Mouse (Mus musculus) liver, embryonic 16.5 days (tissue): ENCODE results near the gene Ppm1h. TPM values are rescaled to one million over a fixed set of nuclear protein-coding genes. Genes with fewer than 3 reads are reported as not detected.

ENCODE experiments used
- ATAC-seq: fragments of 200-750 bp; cut with Nextera tagmentation; 2 replicates; pipeline ENCODE4 v1.8.0; 2017; ENCODE audit warnings: low read depth, mild to moderate bottlenecking, moderate number of reproducible peaks, moderate library complexity
- H3K27ac ChIP-seq: fragments of 300-500 bp; sonication (generic); 2 replicates; pipeline ENCODE4 v1.5.1; 2014; ENCODE audit warnings: mild to moderate bottlenecking, low read length
- H3K27me3 ChIP-seq: fragments of 300-500 bp; sonication (generic); 2 replicates; pipeline ENCODE4 v1.6.1; 2014; ENCODE audit warnings: low read depth, low read length, mixed read lengths; ENCODE audit not compliant: control insufficient read depth, insufficient read depth
- H3K36me3 ChIP-seq: fragments of 300-500 bp; sonication (generic); 2 replicates; pipeline ENCODE4 v1.6.1; 2014; ENCODE audit warnings: mild to moderate bottlenecking; ENCODE audit not compliant: control insufficient read depth, insufficient read depth
- H3K4me1 ChIP-seq: fragments of 300-500 bp; sonication (generic); 2 replicates; pipeline ENCODE4 v1.6.1; 2014; ENCODE audit warnings: low read depth, low read length, mixed read lengths; ENCODE audit not compliant: control insufficient read depth
- H3K4me2 ChIP-seq: fragments of 300-500 bp; sonication (generic); 2 replicates; pipeline ENCODE4 v1.6.1; 2014; ENCODE audit warnings: low read depth, low read length, mixed read lengths
- H3K4me3 ChIP-seq: fragments of 300-500 bp; sonication (generic); 2 replicates; pipeline ENCODE4 v1.5.1; 2014; ENCODE audit warnings: low read depth, mild to moderate bottlenecking, low read length
- H3K9ac ChIP-seq: fragments of 300-500 bp; sonication (generic); 2 replicates; pipeline ENCODE4 v1.6.1; 2014; ENCODE audit warnings: low read depth, low read length
- H3K9me3 ChIP-seq: fragments of 300-500 bp; sonication (generic); replicated peaks from 2 replicates; pipeline ENCODE4 v1.6.1; 2016; ENCODE audit warnings: low read length; ENCODE audit not compliant: control insufficient read depth
- WGBS: fragments of 180-500 bp; shearing (Covaris S2); extraction: QIAGEN DNeasy Blood & Tissue Kit; methylation state at CpG from one replicate; pipeline ENCODE4 v1.1.7; 2014; ENCODE audit not compliant: insufficient replicate concordance; 5-methylcytosine and 5-hydroxymethylcytosine counted together
- polyA plus RNA-seq: library from polyadenylated mRNA; unstranded; fragments of >200 nt; fragmentation: Nextera tagmentation; extraction: Ambion mirVana; gene quantifications from 2 replicates; pipeline ENCODE4 v1.2.1, GENCODE M21; 2015

Gene Ppm1h
- polyA plus RNA-seq, 1 experiment from 2014 or later: 2.7 TPM

GRCm38 (mm10) chr10:122966421-122966820 lies 287.9 kb downstream of the Ppm1h start:
- Histone ChIP-seq H3K4me2 (no peak overlapping the region), H3K27ac (no peak overlapping the region), H3K4me1 (no peaks in the 10 kb centered on the region), H3K4me3 (no peak overlapping the region), H3K36me3 (no peaks in the 10 kb centered on the region), H3K9ac (no peak overlapping the region), H3K27me3 (no peaks in the 10 kb centered on the region), H3K9me3 (no peaks in the 10 kb centered on the region)
- 53% methylated on average over 7 of the region's 7 CpGs for WGBS
- ATAC-seq: no peak

GRCm38 (mm10) chr10:122970188-122970587 lies 291.6 kb downstream of the Ppm1h start:
- no peak overlapping the region for H3K4me3 ChIP-seq
- no peaks in the 10 kb centered on the region for H3K9me3 ChIP-seq
- H3K4me2 ChIP-seq: no peak overlapping the region
- H3K27me3 ChIP-seq: no peaks in the 10 kb centered on the region
- H3K27ac ChIP-seq: no peak overlapping the region
- no peak overlapping the region for H3K9ac ChIP-seq
- no peaks in the 10 kb centered on the region for H3K36me3 ChIP-seq
- H3K4me1 ChIP-seq: no peaks in the 10 kb centered on the region
- no peak for ATAC-seq
- WGBS: 42% methylated on average over 7 of the region's 7 CpGs

DNA sequence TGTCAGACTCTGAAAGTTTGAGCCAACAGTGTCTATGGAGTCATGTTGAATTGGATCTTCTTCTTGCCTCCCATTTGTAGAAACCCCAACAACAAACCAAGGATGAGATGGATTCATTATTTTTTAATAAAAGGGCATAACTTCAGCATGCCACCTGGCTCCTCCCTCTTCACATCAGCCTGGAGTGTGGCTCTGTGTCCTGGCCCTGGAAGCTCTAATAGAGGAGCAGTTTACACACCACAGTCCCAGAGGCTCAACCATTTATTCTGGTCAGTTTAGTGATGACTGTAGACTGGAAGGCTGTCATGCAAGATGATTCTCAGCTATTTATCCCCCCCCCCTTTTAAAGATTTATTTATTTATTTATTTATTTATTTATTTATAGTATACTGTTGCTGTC lies 294.7 kb downstream of the Ppm1h start:
- no peak overlapping the region for H3K9ac ChIP-seq
- no peak for ATAC-seq
- H3K27ac ChIP-seq: no peak overlapping the region
- no peaks in the 10 kb centered on the region for H3K27me3 ChIP-seq
- no peaks in the 10 kb centered on the region for H3K4me1 ChIP-seq
- H3K9me3 ChIP-seq: no peaks in the 10 kb centered on the region
- no peaks in the 10 kb centered on the region for H3K36me3 ChIP-seq
- H3K4me3 ChIP-seq: no peak overlapping the region
- no peak overlapping the region for H3K4me2 ChIP-seq

GRCm38 (mm10) chr10:122976038-122976437 lies 297.5 kb downstream of the Ppm1h start:
- no peak overlapping the region for H3K4me3 ChIP-seq

DNA sequence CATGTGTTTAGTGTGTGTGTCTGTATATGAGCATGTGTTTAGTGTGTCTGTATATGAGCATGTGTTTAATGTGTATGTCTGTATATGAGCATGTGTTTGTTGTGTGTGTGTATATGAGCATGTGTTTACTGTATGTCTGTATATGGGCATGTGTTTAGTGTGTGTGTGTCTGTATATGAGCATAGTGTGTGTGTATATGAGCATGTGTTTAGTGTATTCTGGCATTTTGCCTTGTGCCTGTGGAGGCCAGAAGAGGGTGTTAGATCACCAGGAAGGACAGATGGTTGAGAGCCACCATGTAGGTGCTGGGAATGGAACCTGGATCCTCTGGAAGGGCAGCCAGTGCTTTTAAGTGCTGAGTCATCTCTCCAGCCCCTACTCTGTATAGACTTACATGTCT lies 300.8 kb downstream of the Ppm1h start:
- Histone ChIP-seq H3K4me1 (peaks cover 16% of the 10 kb centered on the region), H3K9me3 (no peaks in the 10 kb centered on the region)
- no peak for ATAC-seq

More at GRCm38 (mm10) chr10:122976038-122976437, 297.5 kb downstream of the Ppm1h start:
- Histone ChIP-seq H3K27ac (no peak overlapping the region), H3K27me3 (no peaks in the 10 kb centered on the region), H3K9me3 (no peaks in the 10 kb centered on the region), H3K4me1 (no peaks in the 10 kb centered on the region), H3K9ac (no peak overlapping the region), H3K4me2 (no peak overlapping the region), H3K36me3 (no peaks in the 10 kb centered on the region; the same call in 1 of the 2 replicates)
- no peak for ATAC-seq
- 18% methylated on average over 9 of the region's 9 CpGs for WGBS

GRCm38 (mm10) chr10:122980123-122980522 lies 301.6 kb downstream of the Ppm1h start:
- H3K36me3 ChIP-seq: no peaks in the 10 kb centered on the region; the same call in 1 of the 2 replicates
- 87% methylated on average over 12 of the region's 12 CpGs for WGBS
- H3K4me1 ChIP-seq: peaks cover 17% of the 10 kb centered on the region
- no peaks in the 10 kb centered on the region for H3K27me3 ChIP-seq
- no peak overlapping the region for H3K4me2 ChIP-seq
- no peak overlapping the region for H3K9ac ChIP-seq
- no peak overlapping the region for H3K27ac ChIP-seq
- ATAC-seq: no peak
- H3K4me3 ChIP-seq: no peak overlapping the region
- H3K9me3 ChIP-seq: no peaks in the 10 kb centered on the region

More for the DNA sequence above, 300.8 kb downstream of the Ppm1h start:
- Histone ChIP-seq H3K27ac (no peak overlapping the region), H3K36me3 (no peaks in the 10 kb centered on the region; the same call in 1 of the 2 replicates), H3K27me3 (no peaks in the 10 kb centered on the region), H3K4me3 (no peak overlapping the region), H3K4me2 (no peak overlapping the region), H3K9ac (no peak overlapping the region)

GRCm38 (mm10) chr10:122982909-122983578 lies 304.5 kb downstream of the Ppm1h start:
- Histone ChIP-seq H3K9ac (peak overlapping the region; percentile 97; the same call in 1 of the 2 replicates), H3K27me3 (no peaks in the 10 kb centered on the region), H3K4me2 (peak overlapping the region; percentile 81), H3K4me1 (peaks cover 28% of the 10 kb centered on the region), H3K27ac (no peak overlapping the region), H3K9me3 (no peaks in the 10 kb centered on the region), H3K36me3 (no peaks in the 10 kb centered on the region; the same call in 1 of the 2 replicates), H3K4me3 (peak overlapping the region; percentile 90)
- ATAC-seq: no peak
- 55% methylated on average over 11 of the region's 11 CpGs for WGBS

DNA sequence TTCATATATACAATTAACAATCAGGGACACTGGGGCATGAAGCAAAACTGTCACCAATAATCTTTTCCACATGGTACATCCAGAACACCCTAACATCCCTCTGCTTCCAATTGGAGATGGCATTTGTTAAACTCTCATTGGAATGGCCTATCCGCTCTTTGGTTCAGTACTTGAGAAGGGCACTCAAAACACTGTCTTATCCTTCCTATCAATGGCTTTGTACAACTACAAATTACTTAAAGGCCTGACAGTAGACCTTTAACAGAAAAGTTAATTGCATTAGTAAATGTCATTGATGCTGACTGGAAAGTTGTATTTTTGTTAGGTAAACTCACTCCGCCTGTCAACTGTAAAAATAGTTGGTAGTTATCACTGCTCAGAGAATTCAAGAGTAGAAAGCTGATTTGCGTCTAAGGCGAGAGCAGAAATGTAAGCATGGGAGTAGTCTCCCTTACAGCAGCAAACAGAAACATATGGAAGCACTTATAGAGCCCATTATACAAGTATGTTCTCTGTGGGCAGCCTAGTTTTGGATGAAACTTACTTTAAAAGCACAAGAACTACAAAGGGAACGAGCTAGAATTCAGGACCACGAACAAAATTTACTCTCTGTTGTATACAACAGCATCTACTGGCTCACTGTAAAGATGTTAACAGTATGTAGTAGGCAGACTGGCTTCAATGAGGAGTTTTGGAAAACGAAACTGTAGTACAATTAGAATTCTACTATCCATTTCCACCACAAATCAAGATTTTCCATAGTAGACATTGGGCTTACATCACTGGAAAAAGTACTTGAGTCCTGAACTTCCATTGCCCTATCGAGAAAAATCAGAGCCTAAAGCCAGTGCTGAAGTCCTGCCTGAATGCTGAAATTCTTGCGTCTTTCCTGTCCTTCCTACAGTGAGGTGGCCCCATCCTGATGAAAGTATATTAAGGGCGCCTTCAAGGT lies 305.3 kb downstream of the Ppm1h start:
- Histone ChIP-seq H3K9ac (peak overlapping the region; percentile 97), H3K4me2 (peak overlapping the region; percentile 81), H3K27ac (peak overlapping the region; percentile 43; the same call in 1 of the 2 replicates), H3K4me3 (peak overlapping the region; percentile 90), H3K9me3 (no peaks in the 10 kb centered on the region), H3K4me1 (peaks cover 30% of the 10 kb centered on the region), H3K27me3 (no peaks in the 10 kb centered on the region), H3K36me3 (no peaks in the 10 kb centered on the region; the same call in 1 of the 2 replicates)
- ATAC-seq: no peak
- 39% methylated on average over 10 of the region's 10 CpGs for WGBS
